Mouse (Mus musculus) embryonic facial prominence, embryonic 10.5 days (tissue): ENCODE measurements around the gene Mmp9. TPM values are rescaled to one million over a fixed set of nuclear protein-coding genes. Genes with fewer than 3 reads are reported as not detected.

Experiments used
- DNase-seq: peaks from one replicate; pipeline ENCODE4 v3.0.0-alpha.2; 2017; ENCODE audit warnings: low spot score
- H3K27ac ChIP-seq: fragments of 300-500 bp; sonication (generic); replicated peaks from 2 replicates; pipeline ENCODE4 v1.5.1; 2016; ENCODE audit warnings: mild to moderate bottlenecking
- H3K27me3 ChIP-seq: fragments of 300-500 bp; sonication (generic); replicated peaks from 2 replicates; pipeline ENCODE4 v1.6.1; 2016; ENCODE audit warnings: low read depth, mild to moderate bottlenecking; ENCODE audit not compliant: poor library complexity, severe bottlenecking
- H3K36me3 ChIP-seq: fragments of 300-500 bp; sonication (generic); replicated peaks from 2 replicates; pipeline ENCODE4 v1.6.1; 2016; ENCODE audit warnings: mild to moderate bottlenecking, moderate library complexity
- H3K4me1 ChIP-seq: fragments of 300-500 bp; sonication (generic); 2 replicates; pipeline ENCODE4 v1.6.1; 2016
- H3K4me3 ChIP-seq: fragments of 300-500 bp; sonication (generic); 2 replicates; pipeline ENCODE4 v1.5.1; 2016; ENCODE audit warnings: mild to moderate bottlenecking, moderate library complexity
- H3K9me3 ChIP-seq: fragments of 300-500 bp; sonication (generic); 2 replicates; pipeline ENCODE4 v1.6.1; 2016; ENCODE audit warnings: mild to moderate bottlenecking
- WGBS: fragments of 180-500 bp; shearing (Covaris S2); methylation state at CpG from one replicate; pipeline ENCODE4 v1.1.7; 2016; 5-methylcytosine and 5-hydroxymethylcytosine counted together
- polyA plus RNA-seq: library from polyadenylated mRNA; unstranded; fragments of >200 nt; fragmentation: Nextera tagmentation; extraction: Ambion mirVana; gene quantifications from 2 replicates; pipeline ENCODE4 v1.2.1, GENCODE M21; 2016

Gene Mmp9
- polyA plus RNA-seq, 1 experiment from 2014 or later = 0.77 TPM

- Histone ChIP-seq H3K27ac (no peak overlapping the region), H3K36me3 (peaks cover 100% of the 10 kb centered on the region), H3K4me3 (no peak overlapping the region), H3K9me3 (no peaks in the 10 kb centered on the region), H3K4me1 (no peaks in the 10 kb centered on the region), H3K27me3 (peaks cover 19% of the 10 kb centered on the region)
- 89% methylated on average over 10 of the region's 10 CpGs for WGBS
- no peak for DNase-seq
Observed at GRCm38 (mm10) chr2:165004237-165004636, 63.7 kb downstream of the Mmp9 start.

Other genes starting within 250 kb of the Mmp9 start
- gene Spint4, start 242.3 kb upstream of the Mmp9 start, polyA plus RNA-seq = not detected in 2 replicates
- gene Spint5, start 225.5 kb upstream of the Mmp9 start, polyA plus RNA-seq = not detected in 2 replicates
- 0.87 and 0.95 TPM in 2 replicates for gene Wfdc3, start 194.8 kb upstream of the Mmp9 start, polyA plus RNA-seq
- gene Dnttip1, start 194.8 kb upstream of the Mmp9 start, polyA plus RNA-seq = 85.1 and 88.8 TPM in 2 replicates
- gene Ube2c, start 170.9 kb upstream of the Mmp9 start, polyA plus RNA-seq = 571 and 605 TPM in 2 replicates
- gene Tnnc2, start 160.8 kb upstream of the Mmp9 start, polyA plus RNA-seq = not detected in 2 replicates
- 10.7 and 11.9 TPM in 2 replicates for gene Snx21, start 155.0 kb upstream of the Mmp9 start, polyA plus RNA-seq
- 13.9 and 15.8 TPM in 2 replicates for gene Acot8, start 135.9 kb upstream of the Mmp9 start, polyA plus RNA-seq
- gene Zswim3, start 135.7 kb upstream of the Mmp9 start, polyA plus RNA-seq = 8.5 and 8.6 TPM in 2 replicates
- gene Zswim1, start 118.1 kb upstream of the Mmp9 start, polyA plus RNA-seq = 24.2 and 27.1 TPM in 2 replicates
- not detected in 2 replicates for gene Spata25, start 112.2 kb upstream of the Mmp9 start, polyA plus RNA-seq
- gene Ctsa, start 107.9 kb upstream of the Mmp9 start, polyA plus RNA-seq = 95.8 and 100 TPM in 2 replicates
- 4.8 and 5.4 TPM in 2 replicates for gene Neurl2, start 107.3 kb upstream of the Mmp9 start, polyA plus RNA-seq
- gene Pltp, start 83.1 kb upstream of the Mmp9 start, polyA plus RNA-seq = 36.7 and 40.7 TPM in 2 replicates
- gene Pcif1, start 61.5 kb upstream of the Mmp9 start, polyA plus RNA-seq = 77.2 and 81.2 TPM in 2 replicates
- gene Zfp335, start 29.0 kb upstream of the Mmp9 start, polyA plus RNA-seq = 17.4 and 18.2 TPM in 2 replicates
- 1.5 and 1.7 TPM in 2 replicates for gene Slc12a5, start 20.0 kb downstream of the Mmp9 start, polyA plus RNA-seq
- gene Ncoa5, start 94.1 kb downstream of the Mmp9 start, polyA plus RNA-seq = 98.9 TPM in 2 replicates
- gene Cd40, start 114.8 kb downstream of the Mmp9 start, polyA plus RNA-seq = 5.0 and 6.2 TPM in 2 replicates
- gene 1700025C18Rik, start 150.0 kb downstream of the Mmp9 start, polyA plus RNA-seq = not detected in 2 replicates